Mouse (Mus musculus) stomach, postnatal 0 days (tissue): ENCODE data around the gene Mical3. TPM values are rescaled to one million over a fixed set of nuclear protein-coding genes. Genes with fewer than 3 reads are reported as not detected.

Experiments
- ATAC-seq: fragments of 200-750 bp; cut with Nextera tagmentation; 2 replicates; pipeline ENCODE4 v1.8.0; 2017; ENCODE audit not compliant: low FRiP score, low TSS enrichment
- DNase-seq: peaks from one replicate; pipeline ENCODE4 v3.0.0-alpha.2; 2016; ENCODE audit warnings: low spot score
- H3K27ac ChIP-seq: fragments of 300-500 bp; sonication (generic); replicated peaks from 2 replicates; pipeline ENCODE4 v1.5.1; 2014; ENCODE audit warnings: mild to moderate bottlenecking, control low read depth
- H3K27me3 ChIP-seq: fragments of 300-500 bp; sonication (generic); 2 replicates; pipeline ENCODE4 v1.6.1; 2014; ENCODE audit warnings: low read length; ENCODE audit not compliant: control insufficient read depth, insufficient read depth
- H3K36me3 ChIP-seq: fragments of 300-500 bp; sonication (generic); 2 replicates; pipeline ENCODE4 v1.6.1; 2014; ENCODE audit warnings: low read length, mixed read lengths; ENCODE audit not compliant: control insufficient read depth, insufficient read depth
- H3K4me1 ChIP-seq: fragments of 300-500 bp; sonication (generic); replicated peaks from 2 replicates; pipeline ENCODE4 v1.6.1; 2014; ENCODE audit warnings: antibody characterized with exemption; ENCODE audit not compliant: control insufficient read depth, insufficient read depth
- H3K4me2 ChIP-seq: fragments of 300-500 bp; sonication (generic); replicated peaks from 2 replicates; pipeline ENCODE4 v1.6.1; 2014; ENCODE audit warnings: low read depth, mild to moderate bottlenecking, control low read depth, moderate library complexity
- H3K4me3 ChIP-seq: fragments of 300-500 bp; sonication (generic); 2 replicates; pipeline ENCODE4 v1.5.1; 2014; ENCODE audit warnings: low read depth, low read length, control low read depth
- H3K9ac ChIP-seq: fragments of 300-500 bp; sonication (generic); 2 replicates; pipeline ENCODE4 v1.6.1; 2014; ENCODE audit warnings: mild to moderate bottlenecking, low read length, control low read depth, mixed read lengths
- H3K9me3 ChIP-seq: fragments of 300-500 bp; sonication (generic); 2 replicates; pipeline ENCODE4 v1.6.1; 2016; ENCODE audit warnings: low read length; ENCODE audit not compliant: control insufficient read depth
- CTCF ChIP-seq: IDR thresholded peaks from 2 replicates; pipeline ENCODE4 v1.5.1; 2016; ENCODE audit warnings: antibody characterized with exemption, low read depth, mild to moderate bottlenecking, moderate library complexity
- EP300 ChIP-seq: optimal IDR thresholded peaks from 2 replicates; pipeline ENCODE3; 2016; ENCODE audit warnings: antibody characterized with exemption
- WGBS: fragments of 180-500 bp; shearing (Covaris S2); extraction: QIAGEN DNeasy Blood & Tissue Kit; methylation state at CpG from one replicate; pipeline ENCODE4 v1.1.7; 2014; 5-methylcytosine and 5-hydroxymethylcytosine counted together
- polyA plus RNA-seq: library from polyadenylated mRNA; unstranded; fragments of >200 nt; fragmentation: Nextera tagmentation; extraction: Ambion mirVana; gene quantifications from 2 replicates; pipeline ENCODE4 v1.2.1, GENCODE M21; 2015

Mical3 gene
- polyA plus RNA-seq, 1 experiment from 2014 or later: 4.5 TPM

- no peak for DNase-seq
- H3K27me3 ChIP-seq: no peaks in the 10 kb centered on the region
- H3K9ac ChIP-seq: no peak overlapping the region
- H3K4me3 ChIP-seq: no peak overlapping the region
- no peaks in the 10 kb centered on the region for H3K4me1 ChIP-seq
- H3K4me2 ChIP-seq: no peak overlapping the region
- TF ChIP-seq EP300 (no peak), CTCF (no peak)
- no peak overlapping the region for H3K27ac ChIP-seq
- ATAC-seq: no peak
- no peaks in the 10 kb centered on the region for H3K36me3 ChIP-seq
- H3K9me3 ChIP-seq: no peaks in the 10 kb centered on the region
- 75% methylated on average over 22 of the region's 22 CpGs for WGBS
These were observed 73.4 kb downstream of the Mical3 start for GRCm38 (mm10) chr6:121057181-121057956.

- no peaks in the 10 kb centered on the region for H3K27me3 ChIP-seq
- no peak overlapping the region for H3K27ac ChIP-seq
- WGBS: 33% methylated on average over 3 of the region's 3 CpGs
- DNase-seq: no peak
- no peak overlapping the region for H3K4me3 ChIP-seq
- no peak for ATAC-seq
- no peaks in the 10 kb centered on the region for H3K36me3 ChIP-seq
- H3K9ac ChIP-seq: no peak overlapping the region
- no peak for TF ChIP-seq CTCF
- no peak for TF ChIP-seq EP300
- no peaks in the 10 kb centered on the region for H3K4me1 ChIP-seq
- no peak overlapping the region for H3K4me2 ChIP-seq
- no peaks in the 10 kb centered on the region for H3K9me3 ChIP-seq
These were observed 75.3 kb downstream of the Mical3 start for GRCm38 (mm10) chr6:121055496-121055895.

- no peak overlapping the region for H3K27ac ChIP-seq
- TF ChIP-seq EP300 (no peak), CTCF (no peak)
- ATAC-seq (no peak), DNase-seq (no peak)
- no peaks in the 10 kb centered on the region for H3K36me3 ChIP-seq
- no peak overlapping the region for H3K4me3 ChIP-seq
- no peaks in the 10 kb centered on the region for H3K4me1 ChIP-seq
- 94% methylated on average over 9 of the region's 9 CpGs for WGBS
- no peak overlapping the region for H3K9ac ChIP-seq
- H3K9me3 ChIP-seq: no peaks in the 10 kb centered on the region
- no peaks in the 10 kb centered on the region for H3K27me3 ChIP-seq
- H3K4me2 ChIP-seq: no peak overlapping the region
These were observed 75.9 kb downstream of the Mical3 start for GRCm38 (mm10) chr6:121054908-121055307.

DNA sequence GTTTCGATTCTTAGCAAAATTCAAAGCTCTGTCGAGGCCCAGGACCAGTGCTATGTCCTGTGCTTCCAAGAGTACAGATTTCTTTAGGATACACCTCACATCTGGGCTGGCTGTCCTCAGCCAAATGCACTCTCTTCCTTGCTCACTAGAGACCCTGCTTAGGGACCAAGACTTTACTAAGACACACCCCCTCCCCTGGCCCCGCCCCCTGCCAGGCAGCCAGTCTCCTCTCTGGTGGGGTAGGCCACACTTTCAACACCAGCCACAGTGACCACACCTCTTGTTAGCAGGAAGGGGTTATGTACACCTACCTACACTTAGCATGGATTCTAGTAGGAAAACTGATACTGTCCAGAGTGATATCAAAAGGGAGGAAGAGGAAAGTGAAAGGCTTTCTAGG is 76.5 kb downstream of the Mical3 start:
- no peaks in the 10 kb centered on the region for H3K36me3 ChIP-seq
- H3K27me3 ChIP-seq: no peaks in the 10 kb centered on the region
- H3K27ac ChIP-seq: no peak overlapping the region
- H3K4me3 ChIP-seq: no peak overlapping the region
- WGBS: 82% methylated on average over 3 of the region's 3 CpGs
- no peak overlapping the region for H3K4me2 ChIP-seq
- DNase-seq (no peak), ATAC-seq (peak; percentile 56; the same call in 1 of the 2 replicates)
- H3K4me1 ChIP-seq: no peaks in the 10 kb centered on the region
- no peaks in the 10 kb centered on the region for H3K9me3 ChIP-seq
- H3K9ac ChIP-seq: no peak overlapping the region
- no peak for TF ChIP-seq CTCF
- no peak for TF ChIP-seq EP300

DNA sequence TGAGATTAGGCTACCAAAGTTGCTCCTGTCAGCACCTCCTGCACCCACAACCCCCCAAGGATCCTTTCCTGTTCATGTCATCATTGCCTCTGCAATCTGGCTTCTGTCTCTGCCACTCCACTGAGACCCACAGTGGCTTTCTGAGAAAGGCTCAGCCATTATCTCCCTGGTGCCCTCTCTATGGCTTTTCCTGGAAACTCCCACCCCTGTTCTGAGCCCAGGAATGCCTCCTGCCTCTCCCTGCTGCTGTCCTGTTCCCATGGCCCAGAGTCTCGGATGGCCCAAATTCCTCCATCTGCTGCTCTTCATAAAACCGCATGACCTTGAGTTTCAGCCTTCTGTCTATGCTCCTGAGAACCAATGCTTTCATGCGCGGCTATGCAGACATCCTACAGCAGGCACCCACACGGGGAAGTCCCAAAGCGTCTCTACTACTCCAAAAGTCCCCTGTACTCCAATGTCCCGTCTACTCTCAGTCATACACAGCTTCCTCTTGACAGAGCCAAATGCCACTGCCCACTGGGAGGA is 77.2 kb downstream of the Mical3 start:
- DNase-seq: no peak

GRCm38 (mm10) chr6:121051972-121052629 is 78.7 kb downstream of the Mical3 start:
- 92% methylated on average over 13 of the region's 13 CpGs for WGBS
- no peak overlapping the region for H3K27ac ChIP-seq

More for the DNA sequence above, 77.2 kb downstream of the Mical3 start:
- Histone ChIP-seq H3K36me3 (no peaks in the 10 kb centered on the region), H3K9ac (no peak overlapping the region), H3K4me1 (no peaks in the 10 kb centered on the region), H3K27me3 (no peaks in the 10 kb centered on the region), H3K27ac (no peak overlapping the region), H3K4me3 (no peak overlapping the region), H3K9me3 (no peaks in the 10 kb centered on the region), H3K4me2 (no peak overlapping the region)
- TF ChIP-seq EP300 (no peak), CTCF (no peak)
- no peak for ATAC-seq
- WGBS: 87% methylated on average over 7 of the region's 7 CpGs

More at GRCm38 (mm10) chr6:121051972-121052629, 78.7 kb downstream of the Mical3 start:
- no peaks in the 10 kb centered on the region for H3K27me3 ChIP-seq
- DNase-seq (no peak), ATAC-seq (no peak)
- H3K4me3 ChIP-seq: no peak overlapping the region
- H3K4me2 ChIP-seq: no peak overlapping the region
- no peaks in the 10 kb centered on the region for H3K4me1 ChIP-seq
- TF ChIP-seq CTCF: no peak
- TF ChIP-seq EP300: no peak
- no peaks in the 10 kb centered on the region for H3K9me3 ChIP-seq
- no peak overlapping the region for H3K9ac ChIP-seq
- no peaks in the 10 kb centered on the region for H3K36me3 ChIP-seq
